Mouse (Mus musculus): Measurements from ENCODE around the gene Cfap97d2.

DNA sequence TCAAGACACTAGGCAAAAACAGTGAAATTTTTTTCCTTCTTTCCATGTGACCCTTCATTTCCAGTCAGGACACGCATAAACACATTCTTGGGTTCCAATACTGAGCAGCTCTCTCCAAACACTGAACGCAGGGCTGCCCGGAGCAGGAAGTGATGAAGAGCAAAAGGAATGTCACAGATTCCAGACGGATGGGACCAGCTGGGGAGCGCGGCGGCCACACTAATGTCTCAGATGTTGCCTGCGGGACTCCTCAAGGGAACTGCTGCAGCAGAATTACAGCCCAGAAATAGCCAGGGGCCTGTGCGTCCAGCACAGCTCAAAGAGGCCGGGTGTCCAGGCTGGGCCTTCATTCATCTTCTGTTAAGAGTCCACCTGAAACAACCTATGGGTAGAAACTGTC, 37.3 kb upstream of the Cfap97d2 start:
- TF ChIP-seq CTCF (conservative IDR thresholded peaks at IDR 0.05; ENCODE audit: low read length) (no peak), POU5F1 (IDR thresholded peaks at IDR 0.05; ENCODE audit: borderline replicate concordance, low read length) (no peak), NANOG (IDR thresholded peaks at IDR 0.05; ENCODE audit: borderline replicate concordance, low read length) (no peak)

Measured in E14TG2a.4 (cell line).